Comparison of ENCODE assay signal across 13 mouse cellular contexts in genomic region chr9:118674761-118675160, GRCm38 (mm10).
DNase-seq lines count a peak whose midpoint lies in the region; ATAC-seq lines count a peak whose summit lies in the region.
"Had no signal": no experiment of that assay in that cellular context is flagged by ENCODE, and none has a peak within 500 bp of the region (broad histone marks: within the 10 kb centered on the region; RNA-seq: fewer than 3 reads in every experiment).

No protein-coding gene starts in this region.

- 90% methylated on average over 22 of the region's 22 CpGs for WGBS in midbrain, embryonic 10.5 days
- WGBS in midbrain, embryonic 16.5 days: 93% methylated on average over 21 of the region's 22 CpGs
- WGBS in heart, embryonic 11.5 days (ENCODE audit: insufficient replicate concordance): 85% methylated on average over 22 of the region's 22 CpGs

- no peaks in the 10 kb centered on the region for H3K9me3 ChIP-seq in midbrain, embryonic 10.5 days (replicated peaks)
- H3K9me3 ChIP-seq in midbrain, embryonic 16.5 days (replicated peaks; ENCODE audit: control insufficient read depth, low read length, poor library complexity, severe bottlenecking): no peaks in the 10 kb centered on the region
- H3K9me3 ChIP-seq in heart, embryonic 11.5 days (replicated peaks; ENCODE audit: control insufficient read depth, low read length): no peaks in the 10 kb centered on the region

- ATAC-seq in midbrain, embryonic 16.5 days: no peak
- no peak for ATAC-seq in heart, embryonic 11.5 days (replicated peaks; ENCODE audit: insufficient number of reproducible peaks, low FRiP score, low TSS enrichment)

- peaks cover 26% of the 10 kb centered on the region for H3K4me1 ChIP-seq in midbrain, embryonic 10.5 days
- H3K4me1 ChIP-seq in midbrain, embryonic 16.5 days (ENCODE audit: control insufficient read depth, insufficient read depth, low read length): peaks cover 8% of the 10 kb centered on the region
- H3K4me1 ChIP-seq in heart, embryonic 11.5 days (ENCODE audit: control insufficient read depth, insufficient read depth, low read length): peaks cover 18% of the 10 kb centered on the region

- H3K9ac ChIP-seq in midbrain, embryonic 16.5 days (ENCODE audit: low read depth, low read length): no peak overlapping the region
- no peak overlapping the region for H3K9ac ChIP-seq in heart, embryonic 11.5 days (ENCODE audit: low read depth, low read length)

- no peak overlapping the region for H3K4me2 ChIP-seq in midbrain, embryonic 16.5 days (ENCODE audit: low read length)
- H3K4me2 ChIP-seq in heart, embryonic 11.5 days: no peak overlapping the region

- H3K27ac ChIP-seq in midbrain, embryonic 10.5 days (replicated peaks): no peak overlapping the region
- H3K27ac ChIP-seq in midbrain, embryonic 16.5 days (ENCODE audit: low read length): no peak overlapping the region
- H3K27ac ChIP-seq in heart, embryonic 11.5 days (ENCODE audit: low read depth, low read length): no peak overlapping the region
- H3K27ac ChIP-seq: layer of hippocampus, adult 2 months had no signal

- H3K36me3 ChIP-seq in midbrain, embryonic 10.5 days: 0 out of 2 replicates have a peak, but pooled peaks cover 4% of the 10 kb centered on the region
- no peaks in the 10 kb centered on the region for H3K36me3 ChIP-seq in midbrain, embryonic 16.5 days (ENCODE audit: control insufficient read depth, insufficient read depth, low read length)
- no peaks in the 10 kb centered on the region; the same call in 1 of the 2 replicates for H3K36me3 ChIP-seq in heart, embryonic 11.5 days (ENCODE audit: control insufficient read depth, insufficient read depth, low read length)

- H3K27me3 ChIP-seq in midbrain, embryonic 10.5 days (ENCODE audit: low read depth, poor library complexity, severe bottlenecking): no peaks in the 10 kb centered on the region
- H3K27me3 ChIP-seq in midbrain, embryonic 16.5 days (ENCODE audit: control insufficient read depth, insufficient read depth, low read depth, low read length): no peaks in the 10 kb centered on the region; the same call in 1 of the 2 replicates
- H3K27me3 ChIP-seq in heart, embryonic 11.5 days (ENCODE audit: control insufficient read depth, insufficient read depth, low read length): no peaks in the 10 kb centered on the region

- peak; percentile 25 for DNase-seq in embryo, embryonic 9.5 days (ENCODE audit: extremely low spot score)
- DNase-seq in embryo, embryonic 11 days: no peak
- peak; percentile 28 for DNase-seq in midbrain, embryonic 10.5 days (ENCODE audit: low spot score)
- peak; percentile 44 for DNase-seq in brain, adult 2 months (ENCODE audit: low read depth, low spot score)
- peak; percentile 71 for DNase-seq in naive thymus-derived CD4-positive, alpha-beta T cell, adult 2 months (ENCODE audit: low read depth)
- no peak for DNase-seq in kidney, adult 11 months
- DNase-seq: adrenal gland, adult 8-10 months; cerebellum, postnatal 14 days; kidney, adult 18-20 months; spleen, adult 18-20 months had no signal

- H3K4me3 ChIP-seq in midbrain, embryonic 10.5 days: no peak overlapping the region
- H3K4me3 ChIP-seq in midbrain, embryonic 16.5 days (ENCODE audit: low read depth, low read length): no peak overlapping the region
- no peak overlapping the region for H3K4me3 ChIP-seq in heart, embryonic 11.5 days (ENCODE audit: low read depth, low read length)
- H3K4me3 ChIP-seq: layer of hippocampus, adult 2 months had no signal

Comparison
In these comparisons a context has a peak if more than half of its experiments do, and no peak if none do; other contexts are left out.
1. DNase-seq: peak in embryo, embryonic 9.5 days (single experiment), midbrain, embryonic 10.5 days (single experiment), brain, adult 2 months (single experiment) and naive thymus-derived CD4-positive, alpha-beta T cell, adult 2 months (single experiment); none in embryo, embryonic 11 days (single experiment) and kidney, adult 11 months (single experiment).